Mouse (Mus musculus): ENCODE data around the gene Gnmt. TPM values are rescaled to one million over a fixed set of nuclear protein-coding genes. Genes with fewer than 3 reads are reported as not detected.

The Gnmt gene
- total and polyA plus RNA-seq, 2 experiments from 2014 or later, result 1.2 to 5.6 TPM

- Histone ChIP-seq H3K9ac (replicated peaks; ENCODE audit: low read length) (no peak overlapping the region), H3K9me3 (ENCODE audit: low read length) (no peaks in the 10 kb centered on the region), H3K4me2 (ENCODE audit: low read depth, low read length) (no peak overlapping the region), H3K27me3 (ENCODE audit: insufficient read depth, low read length) (no peaks in the 10 kb centered on the region), H3K36me3 (ENCODE audit: insufficient read depth, low read length) (0 out of 2 replicates have a peak, but pooled peaks cover 12% of the 10 kb centered on the region), H3K27ac (no peak overlapping the region), H3K4me1 (ENCODE audit: insufficient read depth, low read length) (peaks cover 14% of the 10 kb centered on the region), H3K4me3 (ENCODE audit: low read length) (no peak overlapping the region)
- 93% methylated on average over 3 of the region's 3 CpGs for WGBS
- DNase-seq (ENCODE audit: low spot score) (no peak), ATAC-seq (no peak)
- no peak for TF ChIP-seq CTCF (IDR thresholded peaks at IDR 0.05; ENCODE audit: low read depth)
These were observed 29.1 kb downstream of the Gnmt start for GRCm38 (mm10) chr17:46699912-46700311.

- no peak for DNase-seq (ENCODE audit: low spot score)
- Histone ChIP-seq H3K4me1 (ENCODE audit: insufficient read depth, low read length) (peaks cover 14% of the 10 kb centered on the region), H3K27me3 (ENCODE audit: insufficient read depth, low read length) (no peaks in the 10 kb centered on the region), H3K9me3 (ENCODE audit: low read length) (no peaks in the 10 kb centered on the region), H3K9ac (replicated peaks; ENCODE audit: low read length) (no peak overlapping the region), H3K4me2 (ENCODE audit: low read depth, low read length) (no peak overlapping the region), H3K27ac (no peak overlapping the region), H3K4me3 (ENCODE audit: low read length) (no peak overlapping the region), H3K36me3 (ENCODE audit: insufficient read depth, low read length) (0 out of 2 replicates have a peak, but pooled peaks cover 12% of the 10 kb centered on the region)
- ATAC-seq, result no peak
- TF ChIP-seq CTCF (IDR thresholded peaks at IDR 0.05; ENCODE audit: low read depth), result no peak
- WGBS, result 85% methylated on average over 5 of the region's 5 CpGs
These were observed 29.7 kb downstream of the Gnmt start for GRCm38 (mm10) chr17:46699245-46699644.

GRCm38 (mm10) chr17:46698515-46698914 lies 30.5 kb downstream of the Gnmt start:
- TF ChIP-seq CTCF (IDR thresholded peaks at IDR 0.05; ENCODE audit: low read depth), result no peak
- Histone ChIP-seq H3K9me3 (ENCODE audit: low read length) (no peaks in the 10 kb centered on the region), H3K4me1 (ENCODE audit: insufficient read depth, low read length) (0 out of 2 replicates have a peak, but pooled peaks cover 8% of the 10 kb centered on the region), H3K36me3 (ENCODE audit: insufficient read depth, low read length) (peaks cover 12% of the 10 kb centered on the region; the same call in 1 of the 2 replicates), H3K27ac (no peak overlapping the region), H3K27me3 (ENCODE audit: insufficient read depth, low read length) (no peaks in the 10 kb centered on the region), H3K9ac (replicated peaks; ENCODE audit: low read length) (no peak overlapping the region), H3K4me3 (ENCODE audit: low read length) (no peak overlapping the region), H3K4me2 (ENCODE audit: low read depth, low read length) (no peak overlapping the region)
- 95% methylated on average over 6 of the region's 6 CpGs for WGBS
- DNase-seq (ENCODE audit: low spot score) (no peak), ATAC-seq (no peak)

- Histone ChIP-seq H3K9me3 (ENCODE audit: low read length) (no peaks in the 10 kb centered on the region), H3K27me3 (ENCODE audit: insufficient read depth, low read length) (no peaks in the 10 kb centered on the region), H3K4me3 (ENCODE audit: low read length) (no peak overlapping the region), H3K9ac (replicated peaks; ENCODE audit: low read length) (no peak overlapping the region), H3K4me1 (ENCODE audit: insufficient read depth, low read length) (no peaks in the 10 kb centered on the region), H3K36me3 (ENCODE audit: insufficient read depth, low read length) (peaks cover 16% of the 10 kb centered on the region; the same call in 1 of the 2 replicates), H3K27ac (no peak overlapping the region), H3K4me2 (ENCODE audit: low read depth, low read length) (no peak overlapping the region)
- no peak for TF ChIP-seq CTCF (IDR thresholded peaks at IDR 0.05; ENCODE audit: low read depth)
- ATAC-seq (no peak), DNase-seq (ENCODE audit: low spot score) (no peak)
- WGBS, result 59% methylated on average over 1 of the region's 1 CpGs
These were observed 34.4 kb downstream of the Gnmt start for GRCm38 (mm10) chr17:46694517-46695063.

GRCm38 (mm10) chr17:46691390-46691789 lies 37.6 kb downstream of the Gnmt start:
- H3K4me3 ChIP-seq (ENCODE audit: low read length), result no peak overlapping the region
- ATAC-seq (no peak), DNase-seq (ENCODE audit: low spot score) (no peak)
- no peak overlapping the region for H3K4me2 ChIP-seq (ENCODE audit: low read depth, low read length)
- H3K9me3 ChIP-seq (ENCODE audit: low read length), result no peaks in the 10 kb centered on the region
- 96% methylated on average over 2 of the region's 2 CpGs for WGBS
- H3K9ac ChIP-seq (replicated peaks; ENCODE audit: low read length), result no peak overlapping the region
- no peaks in the 10 kb centered on the region for H3K27me3 ChIP-seq (ENCODE audit: insufficient read depth, low read length)
- H3K36me3 ChIP-seq (ENCODE audit: insufficient read depth, low read length), result peaks cover 15% of the 10 kb centered on the region; the same call in 1 of the 2 replicates
- no peak for TF ChIP-seq CTCF (IDR thresholded peaks at IDR 0.05; ENCODE audit: low read depth)
- no peak overlapping the region for H3K27ac ChIP-seq
- H3K4me1 ChIP-seq (ENCODE audit: insufficient read depth, low read length), result no peaks in the 10 kb centered on the region

- no peak for TF ChIP-seq CTCF (IDR thresholded peaks at IDR 0.05; ENCODE audit: low read depth)
- DNase-seq (ENCODE audit: low spot score) (no peak), ATAC-seq (no peak)
- Histone ChIP-seq H3K9me3 (ENCODE audit: low read length) (no peaks in the 10 kb centered on the region), H3K4me1 (ENCODE audit: insufficient read depth, low read length) (no peaks in the 10 kb centered on the region), H3K4me2 (ENCODE audit: low read depth, low read length) (no peak overlapping the region), H3K27me3 (ENCODE audit: insufficient read depth, low read length) (no peaks in the 10 kb centered on the region), H3K27ac (no peak overlapping the region), H3K9ac (replicated peaks; ENCODE audit: low read length) (no peak overlapping the region), H3K4me3 (ENCODE audit: low read length) (no peak overlapping the region), H3K36me3 (ENCODE audit: insufficient read depth, low read length) (peaks cover 21% of the 10 kb centered on the region)
- WGBS, result 96% methylated on average over 12 of the region's 12 CpGs
These were observed 38.3 kb downstream of the Gnmt start for GRCm38 (mm10) chr17:46690665-46691064.

GRCm38 (mm10) chr17:46685913-46686312 lies 43.1 kb downstream of the Gnmt start:
- no peak for TF ChIP-seq CTCF (IDR thresholded peaks at IDR 0.05; ENCODE audit: low read depth)
- H3K4me3 ChIP-seq (ENCODE audit: low read length), result no peak overlapping the region
- no peaks in the 10 kb centered on the region for H3K27me3 ChIP-seq (ENCODE audit: insufficient read depth, low read length)
- DNase-seq (ENCODE audit: low spot score) (no peak), ATAC-seq (no peak)
- H3K9ac ChIP-seq (replicated peaks; ENCODE audit: low read length), result no peak overlapping the region
- H3K4me1 ChIP-seq (ENCODE audit: insufficient read depth, low read length), result no peaks in the 10 kb centered on the region
- no peak overlapping the region for H3K4me2 ChIP-seq (ENCODE audit: low read depth, low read length)
- H3K27ac ChIP-seq, result no peak overlapping the region
- WGBS, result 91% methylated on average over 6 of the region's 6 CpGs
- H3K36me3 ChIP-seq (ENCODE audit: insufficient read depth, low read length), result peaks cover 44% of the 10 kb centered on the region
- no peaks in the 10 kb centered on the region for H3K9me3 ChIP-seq (ENCODE audit: low read length)
